Mouse (Mus musculus) right cerebral cortex, postnatal 25 days (tissue): ENCODE measurements around the gene Nek1.
"Not testable (repeated sequence)": the region's sequence is repeated elsewhere in the genome, so short reads cannot be mapped to it uniquely, and the experiment has no call there.

ENCODE experiments used
- DNase-seq: peaks from one replicate; pipeline ENCODE4 v3.0.0; 2022

Gene Nek1

GRCm38 (mm10) chr8:60984260-60985010 lies 8.6 kb upstream of the Nek1 start:
- not testable (repeated sequence) for DNase-seq

- no peak for DNase-seq
Measured at GRCm38 (mm10) chr8:60992561-60992909, 460 bp upstream of the Nek1 start.

GRCm38 (mm10) chr8:60993639-60993986 lies 618 bp downstream of the Nek1 start:
- DNase-seq, result no peak

- DNase-seq, result no peak
Measured at GRCm38 (mm10) chr8:60996468-60996867, 3.5 kb downstream of the Nek1 start.

- DNase-seq, result peak; percentile 51
Measured at GRCm38 (mm10) chr8:61041951-61042350, 49.0 kb downstream of the Nek1 start.

- no peak for DNase-seq
Measured at GRCm38 (mm10) chr8:61043874-61044273, 50.9 kb downstream of the Nek1 start.

GRCm38 (mm10) chr8:61046816-61047215 lies 53.8 kb downstream of the Nek1 start:
- no peak for DNase-seq

GRCm38 (mm10) chr8:61053017-61053416 lies 60.0 kb downstream of the Nek1 start:
- no peak for DNase-seq

- DNase-seq, result no peak
Measured at GRCm38 (mm10) chr8:61054313-61054712, 61.3 kb downstream of the Nek1 start.

- DNase-seq, result no peak
Measured at GRCm38 (mm10) chr8:61056997-61057396, 64.0 kb downstream of the Nek1 start.

- no peak for DNase-seq
Measured at GRCm38 (mm10) chr8:61059143-61059542, 66.1 kb downstream of the Nek1 start.

- DNase-seq, result no peak
Measured at GRCm38 (mm10) chr8:61060412-61060811, 67.4 kb downstream of the Nek1 start.

- no peak for DNase-seq
Measured at GRCm38 (mm10) chr8:61075059-61075458, 82.1 kb downstream of the Nek1 start.

GRCm38 (mm10) chr8:61110496-61110895 lies 117.5 kb downstream of the Nek1 start:
- no peak for DNase-seq

GRCm38 (mm10) chr8:61111940-61112339 lies 118.9 kb downstream of the Nek1 start:
- no peak for DNase-seq

- DNase-seq, result peak; percentile 21
Measured at GRCm38 (mm10) chr8:61121631-61122030, 128.6 kb downstream of the Nek1 start.

GRCm38 (mm10) chr8:61127299-61127861 lies 134.4 kb downstream of the Nek1 start:
- DNase-seq, result no peak

- no peak for DNase-seq
Measured at GRCm38 (mm10) chr8:61132561-61133134, 139.7 kb downstream of the Nek1 start.

- no peak for DNase-seq
Measured at GRCm38 (mm10) chr8:61141869-61142268, 148.9 kb downstream of the Nek1 start.

- no peak for DNase-seq
Measured at GRCm38 (mm10) chr8:61142302-61142701, 149.3 kb downstream of the Nek1 start.

- no peak for DNase-seq
Measured at GRCm38 (mm10) chr8:61142845-61143244, 149.8 kb downstream of the Nek1 start.

- DNase-seq, result no peak
Measured at GRCm38 (mm10) chr8:61148728-61149127, 155.7 kb downstream of the Nek1 start.

- no peak for DNase-seq
Measured at GRCm38 (mm10) chr8:61150596-61150995, 157.6 kb downstream of the Nek1 start.

GRCm38 (mm10) chr8:61156406-61156805 lies 163.4 kb downstream of the Nek1 start:
- DNase-seq, result no peak

GRCm38 (mm10) chr8:61158540-61158939 lies 165.5 kb downstream of the Nek1 start:
- DNase-seq, result no peak
